14 mouse cellular contexts compared by ENCODE assay signal in the genomic region with DNA sequence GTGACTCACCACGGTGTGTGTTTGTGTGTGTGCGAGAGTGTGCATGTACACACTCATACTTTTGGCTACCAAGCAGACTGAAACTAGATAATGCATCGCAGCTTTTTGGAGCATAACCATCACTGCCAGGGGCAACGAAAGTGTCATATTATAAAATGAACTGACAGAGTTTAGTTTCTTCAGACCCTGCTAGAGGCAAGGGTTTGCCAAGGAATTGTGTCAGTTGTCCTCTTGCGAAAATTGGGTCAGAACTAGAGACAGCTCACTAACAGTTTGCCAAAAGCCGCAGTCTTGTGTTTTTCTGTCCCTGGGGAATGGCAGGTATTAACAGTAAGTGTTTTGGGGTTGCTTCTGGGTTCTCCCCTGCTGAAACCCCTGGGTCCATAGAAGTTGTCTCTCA. TPM values are rescaled to one million over a fixed set of nuclear protein-coding genes. Genes with fewer than 3 reads are reported as not detected.
A peak's percentile ranks its signal among the peaks of the same experiment; 100 is the strongest.
DNase-seq lines count a peak whose midpoint lies in the region; ATAC-seq lines count a peak whose summit lies in the region.
"Had no signal": no experiment of that assay in that cellular context is flagged by ENCODE, and none has a peak within 500 bp of the region (broad histone marks: within the 10 kb centered on the region; RNA-seq: fewer than 3 reads in every experiment).

No protein-coding gene starts in this region.

- 0 out of 2 replicates have a peak, but pooled peaks cover 3% of the 10 kb centered on the region for H3K36me3 ChIP-seq in heart, embryonic 13.5 days
- peaks cover 86% of the 10 kb centered on the region for H3K36me3 ChIP-seq in megakaryocyte, embryonic 14.5 days (replicated peaks; ENCODE audit: low read length)
- H3K36me3 ChIP-seq: embryonic facial prominence, embryonic 13.5 days; forebrain, embryonic 12.5 days; neural tube, embryonic 15.5 days had no signal

- H3K4me1 ChIP-seq in heart, embryonic 13.5 days = peaks cover 97% of the 10 kb centered on the region
- peaks cover 87% of the 10 kb centered on the region for H3K4me1 ChIP-seq in megakaryocyte, embryonic 14.5 days

- peak; percentile 44 for DNase-seq in adrenal gland, adult 8-10 months
- DNase-seq in adrenal gland, adult 18-20 months (ENCODE audit: low spot score in 2 of 2) = no peak
- no peak for DNase-seq in heart, postnatal 14 days
- no peak for DNase-seq in urinary bladder, postnatal 14 days (ENCODE audit: low spot score)
- no peak for DNase-seq in right cerebral cortex, postnatal 14 days
- DNase-seq: cerebellum, postnatal 25 days; gastrocnemius, postnatal 25 days had no signal

- intact Hi-C loops in heart, postnatal 14 days (cut with DNase I) = no loop called here

- 87% methylated on average over 6 of the region's 6 CpGs for WGBS in heart, embryonic 13.5 days

- peak overlapping the region; percentile 42 for H3K9ac ChIP-seq in heart, embryonic 13.5 days
- H3K9ac ChIP-seq: embryonic facial prominence, embryonic 13.5 days; forebrain, embryonic 12.5 days; neural tube, embryonic 15.5 days had no signal

- H3K27ac ChIP-seq in heart, embryonic 13.5 days (replicated peaks) = peak overlapping the region; percentile 61; the same call in 1 of the 2 replicates
- H3K27ac ChIP-seq: embryonic facial prominence, embryonic 13.5 days; forebrain, embryonic 12.5 days; kidney, postnatal 0 days; neural tube, embryonic 15.5 days had no signal

- H3K4me2 ChIP-seq in heart, embryonic 13.5 days = no peak overlapping the region
- H3K4me2 ChIP-seq: embryonic facial prominence, embryonic 13.5 days; forebrain, embryonic 12.5 days; neural tube, embryonic 15.5 days had no signal

- no peak for ATAC-seq in heart, embryonic 13.5 days (ENCODE audit: extremely low read depth, insufficient number of reproducible peaks, low FRiP score, low TSS enrichment)
- no peak for ATAC-seq in megakaryocyte, adult 5-6 weeks (ENCODE audit: poor library complexity, severe bottlenecking)

- H3K4me3 ChIP-seq in heart, embryonic 13.5 days = no peak overlapping the region
- peak overlapping the region; percentile 88 for H3K4me3 ChIP-seq in megakaryocyte, embryonic 14.5 days (replicated peaks)
- H3K4me3 ChIP-seq: embryonic facial prominence, embryonic 13.5 days; forebrain, embryonic 12.5 days; neural tube, embryonic 15.5 days had no signal

- H3K27me3 ChIP-seq in heart, embryonic 13.5 days (replicated peaks) = no peaks in the 10 kb centered on the region
- H3K27me3 ChIP-seq in megakaryocyte, embryonic 14.5 days (replicated peaks) = no peaks in the 10 kb centered on the region
- H3K27me3 ChIP-seq: embryonic facial prominence, embryonic 13.5 days; forebrain, embryonic 12.5 days; neural tube, embryonic 15.5 days had no signal

- H3K9me3 ChIP-seq in heart, embryonic 13.5 days = no peaks in the 10 kb centered on the region
- no peaks in the 10 kb centered on the region for H3K9me3 ChIP-seq in megakaryocyte, embryonic 14.5 days
- H3K9me3 ChIP-seq: embryonic facial prominence, embryonic 13.5 days; forebrain, embryonic 12.5 days; neural tube, embryonic 15.5 days had no signal

RNA-seq across cellular contexts. Expression of a gene that starts 5.9 kb away (rescaled TPM):
- 10 to 100 TPM; 22.6 to 28.0 (median 26.9) TPM for total RNA-seq in adrenal gland, adult 8-10 months (2022)
- 10 to 100 TPM; 18.8 to 21.2 TPM for total RNA-seq in adrenal gland, adult 18-20 months (2021)
- 18.5 and 18.6 TPM in 2 replicates for polyA plus RNA-seq in heart, embryonic 13.5 days (2015; fragmentation: Nextera tagmentation; extraction: Ambion mirVana)
- total RNA-seq in heart, postnatal 14 days (2021) = 10 to 100 TPM; 67.5 to 70.7 TPM
- 52.8 and 186 TPM in 2 replicates for polyA plus RNA-seq in megakaryocyte, embryonic 14.5 days (2012; ENCODE audit: insufficient read depth, low replicate concordance)
- total RNA-seq in megakaryocyte, adult 5-6 weeks (2015) = 12.3 and 12.7 TPM in 2 replicates
- 14.6 and 18.0 TPM in 2 replicates for total RNA-seq in megakaryocyte, adult 5-6 weeks (2017)
